Mouse (Mus musculus) heart, adult 9 months (tissue): ENCODE results near the gene Adgrf1.

Experiments
- DNase-seq, 2 experiments: peaks; one replicate each; pipeline ENCODE4 v3.0.0; 2022; ENCODE audit warnings: low spot score in 2 of 2

The Adgrf1 gene

GRCm38 (mm10) chr17:43270161-43270560 lies at the start of gene Adgrf1:
Gene Adgrf1, plus strand, starts transcription at chr17:43270329.
- DNase-seq, result no peak

- no peak for DNase-seq
Measured at GRCm38 (mm10) chr17:43226101-43226500, 44.0 kb upstream of the Adgrf1 start.

- DNase-seq, result peak; percentile 66 to 70
Measured at GRCm38 (mm10) chr17:43229621-43230513, 40.3 kb upstream of the Adgrf1 start.

GRCm38 (mm10) chr17:43230821-43231220 lies 39.3 kb upstream of the Adgrf1 start:
- DNase-seq, result no peak

GRCm38 (mm10) chr17:43232769-43233168 lies 37.4 kb upstream of the Adgrf1 start:
- no peak for DNase-seq

- peak in 1 of 2 experiments; percentile 60 for DNase-seq
Measured at GRCm38 (mm10) chr17:43236656-43237250, 33.4 kb upstream of the Adgrf1 start.

GRCm38 (mm10) chr17:43239035-43239434 lies 31.1 kb upstream of the Adgrf1 start:
- DNase-seq, result no peak

- peak; percentile 83 to 88 for DNase-seq
Measured at GRCm38 (mm10) chr17:43241134-43241533, 29.0 kb upstream of the Adgrf1 start.

GRCm38 (mm10) chr17:43242609-43243008 lies 27.5 kb upstream of the Adgrf1 start:
- DNase-seq, result no peak

GRCm38 (mm10) chr17:43245364-43245763 lies 24.8 kb upstream of the Adgrf1 start:
- DNase-seq, result no peak

- no peak for DNase-seq
Measured at GRCm38 (mm10) chr17:43247245-43247644, 22.9 kb upstream of the Adgrf1 start.

GRCm38 (mm10) chr17:43249645-43250044 lies 20.5 kb upstream of the Adgrf1 start:
- DNase-seq, result peak in 1 of 2 experiments; percentile 52

- peak; percentile 59 to 60 for DNase-seq
Measured at GRCm38 (mm10) chr17:43251249-43252125, 18.6 kb upstream of the Adgrf1 start.

- peak in 1 of 2 experiments; percentile 58 for DNase-seq
Measured at GRCm38 (mm10) chr17:43252846-43253245, 17.3 kb upstream of the Adgrf1 start.

- DNase-seq, result peak; percentile 61 to 63
Measured at GRCm38 (mm10) chr17:43254261-43254660, 15.9 kb upstream of the Adgrf1 start.

GRCm38 (mm10) chr17:43256536-43257135 lies 13.5 kb upstream of the Adgrf1 start:
- DNase-seq, result no peak

GRCm38 (mm10) chr17:43257699-43258098 lies 12.4 kb upstream of the Adgrf1 start:
- no peak for DNase-seq

- no peak for DNase-seq
Measured at GRCm38 (mm10) chr17:43261937-43262336, 8.2 kb upstream of the Adgrf1 start.

- no peak for DNase-seq
Measured at GRCm38 (mm10) chr17:43264739-43265138, 5.4 kb upstream of the Adgrf1 start.

- DNase-seq, result peak in 1 of 2 experiments; percentile 57
Measured at GRCm38 (mm10) chr17:43265178-43265837, 4.8 kb upstream of the Adgrf1 start.

GRCm38 (mm10) chr17:43265944-43266343 lies 4.2 kb upstream of the Adgrf1 start:
- no peak for DNase-seq
